Mouse (Mus musculus) intestine, embryonic 16.5 days (tissue): Measurements from ENCODE around the gene Itprid2. TPM values are rescaled to one million over a fixed set of nuclear protein-coding genes. Genes with fewer than 3 reads are reported as not detected.
A peak's percentile ranks its signal among the peaks of the same experiment; 100 is the strongest.

Source experiments
- ATAC-seq: fragments of 200-750 bp; cut with Nextera tagmentation; 2 replicates; pipeline ENCODE4 v1.8.0; 2017; ENCODE audit warnings: moderate TSS enrichment, moderate library complexity
- H3K27ac ChIP-seq: fragments of 300-500 bp; sonication (generic); 2 replicates; pipeline ENCODE4 v1.5.1; 2014; ENCODE audit warnings: mild to moderate bottlenecking, low read length
- H3K27me3 ChIP-seq: fragments of 300-500 bp; sonication (generic); replicated peaks from 2 replicates; pipeline ENCODE4 v1.6.1; 2014; ENCODE audit warnings: low read length, control low read depth, mixed read lengths; ENCODE audit not compliant: control insufficient read depth, insufficient read depth
- H3K36me3 ChIP-seq: fragments of 300-500 bp; sonication (generic); 2 replicates; pipeline ENCODE4 v1.6.1; 2014; ENCODE audit warnings: low read length, control low read depth; ENCODE audit not compliant: control insufficient read depth, insufficient read depth
- H3K4me1 ChIP-seq: fragments of 300-500 bp; sonication (generic); 2 replicates; pipeline ENCODE4 v1.6.1; 2014; ENCODE audit warnings: low read length, control low read depth, mixed read lengths; ENCODE audit not compliant: control insufficient read depth, insufficient read depth
- H3K4me2 ChIP-seq: fragments of 300-500 bp; sonication (generic); 2 replicates; pipeline ENCODE4 v1.6.1; 2014; ENCODE audit warnings: low read depth, low read length, control low read depth
- H3K4me3 ChIP-seq: fragments of 300-500 bp; sonication (generic); 2 replicates; pipeline ENCODE4 v1.5.1; 2014; ENCODE audit warnings: mild to moderate bottlenecking, low read length
- H3K9ac ChIP-seq: fragments of 300-500 bp; sonication (generic); 2 replicates; pipeline ENCODE4 v1.6.1; 2014; ENCODE audit warnings: low read depth, low read length
- H3K9me3 ChIP-seq: fragments of 300-500 bp; sonication (generic); 2 replicates; pipeline ENCODE4 v1.6.1; 2016; ENCODE audit warnings: low read length, control low read depth; ENCODE audit not compliant: control insufficient read depth
- WGBS: fragments of 180-500 bp; shearing (Covaris S2); extraction: QIAGEN DNeasy Blood & Tissue Kit; methylation state at CpG from one replicate; pipeline ENCODE4 v1.1.7; 2014; 5-methylcytosine and 5-hydroxymethylcytosine counted together
- polyA plus RNA-seq: library from polyadenylated mRNA; unstranded; fragments of >200 nt; fragmentation: Nextera tagmentation; extraction: Ambion mirVana; gene quantifications from 2 replicates; pipeline ENCODE4 v1.2.1, GENCODE M21; 2015

Gene Itprid2
- polyA plus RNA-seq, 1 experiment from 2014 or later = 15.5 TPM

DNA sequence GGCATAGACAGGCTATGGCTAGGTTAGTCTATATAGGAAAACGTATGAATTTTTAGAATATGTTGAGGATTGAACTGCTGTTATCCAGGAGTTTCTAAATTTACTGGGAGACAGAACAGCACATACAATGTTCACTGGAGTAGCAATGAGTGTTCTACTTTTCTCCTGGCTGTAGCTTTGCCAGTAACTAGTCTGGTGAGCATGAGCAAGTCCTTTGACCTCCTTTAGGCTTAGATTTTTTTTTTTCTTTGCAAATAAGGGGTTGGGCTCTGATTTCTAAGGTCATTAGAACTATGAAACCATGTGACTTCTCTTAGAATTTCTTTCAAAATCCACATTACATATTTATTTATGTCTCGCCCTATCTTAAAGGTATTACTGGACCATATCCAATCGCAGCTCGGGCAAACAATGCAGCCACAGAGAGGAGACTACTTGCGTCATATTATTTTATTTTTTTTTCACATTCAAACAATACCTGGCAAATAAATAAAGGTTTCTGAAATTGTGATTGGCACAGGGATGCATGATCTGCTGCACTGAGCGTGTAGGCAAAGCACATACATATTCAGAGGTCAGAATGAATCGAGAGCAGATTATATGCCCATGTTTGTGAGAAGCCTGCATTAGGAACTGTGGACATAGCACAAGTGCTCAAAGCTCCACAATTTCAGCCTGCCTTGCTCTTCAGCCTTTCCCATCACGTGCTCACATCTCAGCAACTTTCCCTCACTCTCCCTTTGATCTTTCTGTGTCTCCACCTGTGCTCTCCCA is 26.7 kb upstream of the Itprid2 start:
- WGBS = 81% methylated on average over 8 of the region's 8 CpGs
- Histone ChIP-seq H3K27ac (no peak overlapping the region), H3K36me3 (no peaks in the 10 kb centered on the region), H3K9me3 (no peaks in the 10 kb centered on the region), H3K4me1 (0 out of 2 replicates have a peak, but pooled peaks cover 7% of the 10 kb centered on the region), H3K27me3 (no peaks in the 10 kb centered on the region), H3K4me2 (no peak overlapping the region), H3K4me3 (no peak overlapping the region), H3K9ac (no peak overlapping the region)
- ATAC-seq = peak; percentile 24; the same call in 1 of the 2 replicates

DNA sequence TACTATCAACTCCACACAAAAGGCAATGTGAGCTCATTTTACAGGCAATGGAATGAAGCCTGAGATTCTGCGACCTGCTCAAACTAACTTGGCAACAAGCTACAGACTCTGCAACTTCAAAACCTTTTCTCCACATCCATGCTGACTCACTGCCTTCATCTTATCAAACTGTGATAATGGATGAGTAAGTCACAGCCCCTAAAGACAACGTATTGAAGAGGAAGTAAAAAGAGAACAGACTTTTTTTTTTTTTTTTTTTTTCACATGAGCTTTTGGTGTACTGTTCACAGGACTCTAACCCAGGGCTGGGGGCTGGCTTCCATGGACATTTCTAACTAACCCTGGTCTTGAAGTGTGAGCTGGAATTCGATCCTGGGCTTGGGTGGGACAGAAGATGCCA is 24.3 kb upstream of the Itprid2 start:
- Histone ChIP-seq H3K4me1 (0 out of 2 replicates have a peak, but pooled peaks cover 5% of the 10 kb centered on the region), H3K27me3 (no peaks in the 10 kb centered on the region), H3K27ac (no peak overlapping the region), H3K4me3 (no peak overlapping the region), H3K9ac (no peak overlapping the region), H3K36me3 (no peaks in the 10 kb centered on the region), H3K9me3 (no peaks in the 10 kb centered on the region), H3K4me2 (no peak overlapping the region)
- 47% methylated on average over 3 of the region's 3 CpGs for WGBS
- peak; percentile 51 for ATAC-seq

DNA sequence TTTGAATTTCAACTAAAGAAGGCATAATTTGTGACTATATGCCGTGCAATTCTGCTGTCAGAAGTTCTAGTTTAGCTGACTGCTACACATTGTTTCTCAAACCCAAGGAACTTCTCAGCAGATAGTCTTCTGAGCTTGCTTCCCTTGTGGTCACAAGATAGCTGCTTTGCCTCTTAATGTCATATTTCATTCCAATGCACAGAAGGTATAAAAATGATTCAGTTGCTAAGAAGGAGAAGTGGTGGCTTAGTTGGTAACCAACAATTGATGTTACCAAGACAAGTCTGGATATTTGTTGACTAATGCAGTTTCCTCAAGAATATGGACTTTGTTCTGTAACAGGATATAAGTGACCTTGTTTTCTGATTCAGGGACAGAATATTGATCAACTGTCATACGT is 17.0 kb upstream of the Itprid2 start:
- peaks cover 3% of the 10 kb centered on the region; the same call in 1 of the 2 replicates for H3K4me1 ChIP-seq
- no peak overlapping the region for H3K4me3 ChIP-seq
- no peak overlapping the region for H3K9ac ChIP-seq
- peak overlapping the region; percentile 73; the same call in 1 of the 2 replicates for H3K27ac ChIP-seq
- no peaks in the 10 kb centered on the region for H3K9me3 ChIP-seq
- no peak for ATAC-seq
- no peaks in the 10 kb centered on the region for H3K36me3 ChIP-seq
- no peak overlapping the region for H3K4me2 ChIP-seq
- WGBS = 75% methylated on average over 2 of the region's 2 CpGs
- no peaks in the 10 kb centered on the region for H3K27me3 ChIP-seq

DNA sequence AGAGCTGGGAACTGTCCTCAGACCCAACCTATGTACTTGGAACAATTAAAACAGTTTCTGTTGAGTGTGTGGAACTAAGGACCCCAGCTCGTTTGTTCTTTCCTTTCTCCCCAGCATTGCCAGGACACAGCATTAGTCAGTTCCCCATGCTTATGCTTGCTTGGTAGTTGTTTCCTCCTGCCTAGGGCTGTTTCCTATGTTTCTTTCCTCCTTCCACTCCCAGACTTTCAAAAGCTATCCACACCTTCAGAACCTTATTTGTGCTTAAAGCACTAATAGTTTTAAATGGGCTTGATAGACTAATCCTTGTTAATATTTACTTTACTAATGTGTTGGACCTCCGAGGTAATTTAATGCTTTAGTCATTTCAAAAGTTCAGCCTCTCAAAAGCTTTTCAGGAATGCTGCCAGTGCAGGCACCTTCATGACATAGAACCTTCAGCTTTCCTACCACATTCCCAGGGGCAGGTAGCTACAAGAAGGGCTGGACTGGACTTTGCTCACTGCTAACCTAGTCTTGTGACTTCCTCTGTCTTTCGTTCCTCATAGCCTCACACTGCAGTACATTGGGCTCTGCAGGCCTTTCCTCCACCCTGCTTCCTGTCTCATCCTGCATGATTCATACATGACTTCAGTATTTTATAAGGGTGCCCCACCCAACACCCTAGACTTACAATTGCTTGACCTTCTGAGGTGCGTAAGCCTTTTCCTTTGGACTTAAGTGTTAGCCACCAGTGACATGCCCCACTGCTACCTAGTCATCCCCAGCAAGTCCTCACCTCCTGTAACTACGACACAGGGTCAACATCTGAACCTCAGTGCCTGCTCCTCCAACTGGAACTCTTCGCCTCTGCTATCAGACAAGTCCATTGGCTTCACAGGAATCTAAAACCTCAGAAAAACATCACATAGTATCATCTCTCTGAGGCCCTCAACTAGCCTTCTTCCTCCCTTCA is 16.3 kb upstream of the Itprid2 start:
- 66% methylated on average over 6 of the region's 6 CpGs for WGBS
- Histone ChIP-seq H3K4me2 (no peak overlapping the region), H3K27ac (peak overlapping the region; percentile 73), H3K27me3 (no peaks in the 10 kb centered on the region), H3K36me3 (no peaks in the 10 kb centered on the region), H3K9me3 (no peaks in the 10 kb centered on the region), H3K9ac (no peak overlapping the region), H3K4me3 (no peak overlapping the region), H3K4me1 (peaks cover 3% of the 10 kb centered on the region; the same call in 1 of the 2 replicates)
- ATAC-seq = peak; percentile 99

DNA sequence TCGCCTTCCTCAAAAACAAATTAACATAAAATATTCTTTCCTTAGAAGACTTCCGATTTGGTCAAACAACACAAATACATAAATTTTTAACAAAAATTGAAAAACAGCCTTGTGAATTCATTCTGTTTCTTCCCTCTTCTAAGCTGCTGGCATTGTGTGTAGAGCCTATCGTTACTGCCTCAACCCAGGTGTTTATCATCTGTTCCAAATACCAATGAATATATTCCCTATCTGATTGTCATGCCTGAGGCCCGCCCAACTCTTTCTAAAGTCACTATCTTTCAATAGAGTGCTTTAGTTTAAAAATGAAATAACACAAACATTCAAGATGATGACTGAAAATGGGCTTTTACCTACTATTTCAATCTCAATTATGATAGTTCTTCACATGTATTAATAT is 11.9 kb upstream of the Itprid2 start:
- H3K27ac ChIP-seq = no peak overlapping the region
- H3K36me3 ChIP-seq = no peaks in the 10 kb centered on the region
- H3K4me2 ChIP-seq = no peak overlapping the region
- no peaks in the 10 kb centered on the region for H3K27me3 ChIP-seq
- no peak overlapping the region for H3K4me3 ChIP-seq
- 91% methylated on average over 4 of the region's 4 CpGs for WGBS
- H3K4me1 ChIP-seq = peaks cover 3% of the 10 kb centered on the region; the same call in 1 of the 2 replicates
- no peaks in the 10 kb centered on the region for H3K9me3 ChIP-seq
- ATAC-seq = no peak
- H3K9ac ChIP-seq = no peak overlapping the region

DNA sequence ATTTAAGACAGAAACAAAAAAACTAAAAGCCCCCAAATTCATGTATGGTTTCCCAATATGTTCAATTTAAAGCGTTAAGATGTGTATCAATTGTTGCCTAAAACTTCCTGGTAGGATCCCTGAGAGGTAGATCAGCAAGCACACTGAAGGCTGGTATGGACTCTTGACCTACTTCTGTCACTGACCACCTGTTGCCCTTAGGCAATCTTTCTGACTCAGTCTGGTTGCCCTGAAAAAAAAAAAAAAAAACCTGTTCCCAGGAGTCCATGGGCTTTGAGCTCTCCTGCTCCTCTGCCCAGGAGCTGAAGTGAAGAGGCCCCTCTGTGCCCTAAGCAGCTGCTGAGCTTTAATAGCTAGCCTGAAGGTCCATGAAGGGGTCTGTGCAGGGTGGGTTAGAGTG is 7.5 kb upstream of the Itprid2 start:
- Histone ChIP-seq H3K4me2 (no peak overlapping the region), H3K27ac (no peak overlapping the region), H3K4me3 (no peak overlapping the region), H3K27me3 (no peaks in the 10 kb centered on the region), H3K9me3 (no peaks in the 10 kb centered on the region), H3K4me1 (no peaks in the 10 kb centered on the region), H3K36me3 (no peaks in the 10 kb centered on the region), H3K9ac (no peak overlapping the region)
- ATAC-seq = peak; percentile 96
- 83% methylated on average over 1 of the region's 1 CpGs for WGBS

DNA sequence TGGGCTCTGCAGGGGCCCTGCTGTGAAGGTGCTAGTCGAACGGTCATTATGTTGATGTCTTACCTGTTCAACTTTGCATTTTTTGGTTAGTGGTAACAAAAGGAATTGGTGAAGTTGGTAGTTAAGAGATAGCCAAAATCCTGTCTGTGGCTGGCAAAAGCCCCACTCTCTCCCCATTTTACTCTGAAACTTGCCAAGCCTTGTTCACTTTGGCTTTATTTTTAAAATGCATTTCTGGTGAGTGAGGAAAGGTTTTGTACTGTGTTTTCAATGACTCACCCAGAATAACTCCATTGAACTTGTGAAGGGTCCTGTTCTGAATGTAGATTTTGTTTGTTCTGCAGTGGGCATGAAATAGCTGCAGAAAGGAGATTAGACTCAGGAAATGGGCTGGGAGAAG is 4.9 kb upstream of the Itprid2 start:
- H3K9ac ChIP-seq = no peak overlapping the region
- H3K4me2 ChIP-seq = no peak overlapping the region
- ATAC-seq = no peak
- 73% methylated on average over 2 of the region's 2 CpGs for WGBS
- H3K4me1 ChIP-seq = no peaks in the 10 kb centered on the region; the same call in 1 of the 2 replicates
- H3K9me3 ChIP-seq = no peaks in the 10 kb centered on the region
- no peaks in the 10 kb centered on the region for H3K36me3 ChIP-seq
- H3K27ac ChIP-seq = no peak overlapping the region
- H3K4me3 ChIP-seq = no peak overlapping the region
- no peaks in the 10 kb centered on the region for H3K27me3 ChIP-seq

DNA sequence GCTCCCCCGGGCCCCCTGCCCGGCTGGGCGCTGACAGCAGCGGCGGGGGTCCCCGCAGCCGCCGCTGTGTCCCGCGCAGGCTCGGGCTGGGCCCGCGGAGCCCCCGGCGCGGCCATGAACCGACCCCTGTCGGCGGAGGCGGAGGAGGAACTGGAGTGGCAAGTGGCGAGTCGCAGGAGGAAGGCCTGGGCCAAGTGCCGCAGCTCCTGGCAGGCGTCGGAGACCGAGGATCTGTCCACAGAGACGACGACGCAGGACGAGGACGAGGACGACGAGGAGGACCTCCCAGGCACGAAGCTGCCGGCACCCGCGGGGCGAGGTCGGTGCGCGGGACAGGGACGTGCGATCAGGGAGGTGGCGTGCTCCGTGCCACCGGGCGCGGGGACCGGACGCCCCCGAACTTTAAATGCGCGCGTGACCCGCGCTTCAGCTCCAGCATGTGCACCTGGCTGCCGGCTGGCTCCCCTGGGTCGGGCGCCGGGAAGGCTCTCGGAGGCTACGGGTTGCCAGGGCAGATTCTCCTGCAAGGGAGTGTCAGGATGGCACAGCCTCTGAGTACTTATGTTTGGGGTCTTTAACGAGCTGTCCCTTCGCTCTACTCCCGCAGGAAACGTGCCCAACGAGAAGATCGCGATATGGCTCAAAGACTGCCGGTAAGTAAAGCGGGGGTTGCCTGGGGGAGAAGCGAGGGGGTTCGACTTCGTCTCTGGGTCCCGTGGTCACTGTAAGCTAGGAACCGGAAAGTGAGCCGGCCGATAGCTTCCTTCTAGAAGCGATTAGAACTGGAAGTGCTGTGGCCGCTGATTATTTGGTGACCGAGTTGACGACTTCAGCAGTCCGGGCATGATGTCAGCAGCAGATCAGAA is 507 bp downstream of the Itprid2 start:
- Histone ChIP-seq H3K4me2 (peak overlapping the region; percentile 60), H3K36me3 (no peaks in the 10 kb centered on the region), H3K9ac (peak overlapping the region; percentile 88), H3K4me1 (peaks cover 7% of the 10 kb centered on the region), H3K27ac (peak overlapping the region; percentile 95), H3K27me3 (no peaks in the 10 kb centered on the region), H3K4me3 (peak overlapping the region; percentile 93), H3K9me3 (no peaks in the 10 kb centered on the region)
- under 1% methylated on average over 83 of the region's 83 CpGs for WGBS
- peak; percentile 17 for ATAC-seq
